Mouse (Mus musculus): ENCODE data around the gene Pfn1. TPM values are rescaled to one million over a fixed set of nuclear protein-coding genes. Genes with fewer than 3 reads are reported as not detected.

The Pfn1 gene
- polyA plus RNA-seq, 1 experiment from 2014 or later, result 1,769 TPM

DNA sequence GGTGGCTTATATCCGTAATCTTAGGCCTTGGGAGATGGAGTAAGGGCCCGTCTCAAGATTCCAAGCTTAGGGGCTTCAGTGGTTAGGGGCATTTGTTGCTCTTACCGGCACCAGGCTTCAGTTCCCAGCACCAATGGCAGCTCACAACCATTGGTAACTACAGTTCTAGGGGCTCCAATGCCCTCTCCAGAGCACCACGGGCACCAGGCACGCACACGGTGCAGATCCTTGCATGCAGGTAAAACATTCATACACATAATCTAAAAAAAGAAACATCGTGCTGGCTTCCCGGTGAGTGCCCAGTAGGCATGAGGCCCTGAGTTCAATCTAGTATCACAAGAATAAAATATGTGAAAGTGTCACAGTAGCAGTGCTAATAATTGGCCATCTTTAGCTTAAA is 8.7 kb upstream of the Pfn1 start:
- Histone ChIP-seq H3K27me3 (no peaks in the 10 kb centered on the region), H3K9ac (no peak overlapping the region), H3K27ac (replicated peaks) (no peak overlapping the region), H3K4me2 (replicated peaks) (no peak overlapping the region), H3K4me3 (replicated peaks) (no peak overlapping the region), H3K4me1 (peaks cover 21% of the 10 kb centered on the region), H3K36me3 (peaks cover 56% of the 10 kb centered on the region), H3K9me3 (replicated peaks) (no peaks in the 10 kb centered on the region)
- no peak for ATAC-seq (ENCODE audit: insufficient number of reproducible peaks, low FRiP score, low TSS enrichment, low read depth)
- WGBS, result 91% methylated on average over 8 of the region's 8 CpGs

DNA sequence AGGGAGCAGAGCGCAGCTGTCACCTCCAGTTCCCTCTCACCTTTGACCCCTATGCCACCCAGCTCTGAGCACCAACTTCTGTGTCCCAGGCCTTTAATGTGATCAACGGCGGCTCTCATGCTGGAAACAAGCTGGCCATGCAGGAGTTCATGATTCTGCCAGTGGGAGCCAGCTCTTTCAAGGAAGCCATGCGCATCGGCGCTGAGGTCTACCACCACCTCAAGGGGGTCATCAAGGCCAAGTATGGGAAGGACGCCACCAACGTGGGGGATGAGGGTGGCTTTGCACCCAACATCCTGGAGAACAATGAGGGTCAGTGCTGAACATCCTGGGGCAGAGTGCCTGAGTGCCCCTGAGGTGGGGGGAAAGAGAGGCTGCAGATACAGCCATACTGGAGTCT is 6.1 kb upstream of the Pfn1 start:
- Histone ChIP-seq H3K4me2 (replicated peaks) (no peak overlapping the region), H3K9ac (no peak overlapping the region), H3K9me3 (replicated peaks) (no peaks in the 10 kb centered on the region), H3K27ac (replicated peaks) (no peak overlapping the region), H3K4me3 (replicated peaks) (no peak overlapping the region), H3K4me1 (peaks cover 31% of the 10 kb centered on the region), H3K36me3 (peaks cover 49% of the 10 kb centered on the region), H3K27me3 (no peaks in the 10 kb centered on the region)
- WGBS, result 84% methylated on average over 8 of the region's 8 CpGs
- no peak for ATAC-seq (ENCODE audit: insufficient number of reproducible peaks, low FRiP score, low TSS enrichment, low read depth)

DNA sequence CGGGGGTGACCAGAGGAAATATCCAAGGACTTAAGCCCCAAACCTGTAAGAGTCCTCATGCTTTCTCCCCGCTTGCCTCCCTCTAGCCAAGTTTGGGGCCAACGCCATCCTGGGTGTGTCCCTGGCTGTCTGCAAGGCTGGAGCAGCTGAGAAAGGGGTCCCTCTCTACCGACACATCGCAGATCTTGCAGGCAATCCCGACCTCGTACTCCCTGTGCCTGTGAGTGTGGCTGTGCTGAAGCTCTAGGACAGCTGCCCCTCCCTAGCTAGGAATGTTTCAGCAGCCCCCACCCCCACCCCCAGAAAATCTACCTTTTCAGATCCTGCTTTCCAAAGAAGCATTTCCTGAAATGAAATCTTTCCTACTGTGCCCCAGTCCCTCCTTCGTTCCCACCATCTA is 4.5 kb upstream of the Pfn1 start:
- H3K27ac ChIP-seq (replicated peaks), result 0 out of 2 replicates have a peak overlapping the region, but pooled peaks have one; percentile 0
- peaks cover 33% of the 10 kb centered on the region for H3K36me3 ChIP-seq
- no peaks in the 10 kb centered on the region for H3K27me3 ChIP-seq
- WGBS, result 58% methylated on average over 8 of the region's 8 CpGs
- H3K9me3 ChIP-seq (replicated peaks), result no peaks in the 10 kb centered on the region
- no peak for ATAC-seq (ENCODE audit: insufficient number of reproducible peaks, low FRiP score, low TSS enrichment, low read depth)
- peaks cover 32% of the 10 kb centered on the region for H3K4me1 ChIP-seq
- H3K4me2 ChIP-seq (replicated peaks), result no peak overlapping the region
- no peak overlapping the region for H3K9ac ChIP-seq
- no peak overlapping the region for H3K4me3 ChIP-seq (replicated peaks)

DNA sequence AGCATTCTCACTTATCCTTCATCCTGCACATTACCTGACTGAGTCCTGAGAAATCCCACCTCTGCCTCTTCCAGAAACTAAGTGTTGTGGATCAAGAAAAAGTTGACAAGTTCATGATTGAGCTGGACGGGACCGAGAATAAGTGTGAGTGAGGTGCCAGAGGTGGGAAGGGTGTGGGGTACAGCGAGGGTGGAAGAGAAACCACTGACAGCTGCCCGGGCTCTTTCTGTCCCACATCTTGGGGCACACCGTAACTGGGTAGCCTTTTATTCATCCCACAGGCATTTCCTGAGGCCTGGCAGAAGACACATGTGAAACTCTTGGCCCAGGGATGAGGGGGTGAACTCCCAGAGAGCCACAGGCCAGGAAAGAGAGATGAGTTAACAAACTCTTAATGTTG is 4.1 kb upstream of the Pfn1 start:
- 66% methylated on average over 5 of the region's 5 CpGs for WGBS
- Histone ChIP-seq H3K27ac (replicated peaks) (0 out of 2 replicates have a peak overlapping the region, but pooled peaks have one; percentile 0), H3K9me3 (replicated peaks) (no peaks in the 10 kb centered on the region), H3K4me1 (peaks cover 32% of the 10 kb centered on the region), H3K4me2 (replicated peaks) (0 out of 2 replicates have a peak overlapping the region, but pooled peaks have one; percentile 6), H3K9ac (0 out of 2 replicates have a peak overlapping the region, but pooled peaks have one; percentile 1), H3K27me3 (no peaks in the 10 kb centered on the region), H3K36me3 (peaks cover 29% of the 10 kb centered on the region), H3K4me3 (replicated peaks) (no peak overlapping the region)
- no peak for ATAC-seq (ENCODE audit: insufficient number of reproducible peaks, low FRiP score, low TSS enrichment, low read depth)

DNA sequence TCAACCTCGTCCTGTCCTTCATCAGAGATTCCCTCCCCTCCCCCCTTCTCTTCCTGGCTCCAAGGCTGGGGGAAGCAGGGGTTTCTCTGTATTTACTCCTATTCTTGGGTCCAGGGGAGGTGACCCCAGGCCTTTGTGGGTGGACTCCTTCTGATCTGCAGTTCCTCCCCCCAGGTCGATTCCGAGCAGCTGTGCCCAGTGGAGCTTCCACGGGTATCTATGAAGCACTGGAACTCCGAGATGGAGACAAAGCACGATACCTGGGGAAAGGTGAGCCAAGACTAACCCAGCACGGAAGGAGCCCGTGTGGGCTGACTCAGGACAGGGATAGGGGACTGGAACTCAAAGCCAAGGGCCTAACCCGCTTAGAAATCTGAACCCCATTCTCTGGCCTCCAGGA is 3.5 kb upstream of the Pfn1 start:
- no peaks in the 10 kb centered on the region for H3K9me3 ChIP-seq (replicated peaks)
- peak overlapping the region; percentile 5; the same call in 1 of the 2 replicates for H3K4me3 ChIP-seq (replicated peaks)
- peaks cover 33% of the 10 kb centered on the region for H3K4me1 ChIP-seq
- 49% methylated on average over 9 of the region's 9 CpGs for WGBS
- H3K27me3 ChIP-seq, result no peaks in the 10 kb centered on the region
- no peak overlapping the region for H3K9ac ChIP-seq
- H3K4me2 ChIP-seq (replicated peaks), result peak overlapping the region; percentile 6; the same call in 1 of the 2 replicates
- peaks cover 24% of the 10 kb centered on the region for H3K36me3 ChIP-seq
- no peak overlapping the region for H3K27ac ChIP-seq (replicated peaks)
- ATAC-seq (ENCODE audit: insufficient number of reproducible peaks, low FRiP score, low TSS enrichment, low read depth), result no peak

DNA sequence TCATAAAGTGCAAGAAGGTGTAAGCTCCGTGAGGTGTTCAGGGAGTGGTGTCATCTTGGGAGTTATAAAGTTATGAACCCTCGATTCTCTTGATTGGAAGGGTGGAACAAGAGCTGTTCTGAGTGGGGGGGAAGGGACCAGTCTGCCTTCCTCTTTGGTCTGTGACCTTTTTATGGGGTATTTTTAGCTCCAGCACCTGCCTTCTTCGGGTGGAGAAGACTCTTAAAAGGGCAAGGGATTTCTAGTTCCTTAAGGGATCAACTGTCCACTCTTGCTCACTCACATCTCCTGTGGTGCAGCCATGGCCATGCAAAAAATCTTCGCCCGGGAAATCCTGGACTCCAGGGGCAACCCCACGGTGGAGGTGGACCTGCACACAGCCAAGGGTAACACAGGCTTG is 3.1 kb upstream of the Pfn1 start:
- H3K36me3 ChIP-seq, result peaks cover 21% of the 10 kb centered on the region
- no peak overlapping the region for H3K9ac ChIP-seq
- H3K9me3 ChIP-seq (replicated peaks), result no peaks in the 10 kb centered on the region
- H3K27ac ChIP-seq (replicated peaks), result peak overlapping the region; percentile 99; the same call in 1 of the 2 replicates
- no peak for ATAC-seq (ENCODE audit: insufficient number of reproducible peaks, low FRiP score, low TSS enrichment, low read depth)
- H3K4me2 ChIP-seq (replicated peaks), result no peak overlapping the region
- H3K27me3 ChIP-seq, result no peaks in the 10 kb centered on the region
- peaks cover 38% of the 10 kb centered on the region for H3K4me1 ChIP-seq
- WGBS, result 46% methylated on average over 6 of the region's 6 CpGs
- H3K4me3 ChIP-seq (replicated peaks), result peak overlapping the region; percentile 5; the same call in 1 of the 2 replicates

DNA sequence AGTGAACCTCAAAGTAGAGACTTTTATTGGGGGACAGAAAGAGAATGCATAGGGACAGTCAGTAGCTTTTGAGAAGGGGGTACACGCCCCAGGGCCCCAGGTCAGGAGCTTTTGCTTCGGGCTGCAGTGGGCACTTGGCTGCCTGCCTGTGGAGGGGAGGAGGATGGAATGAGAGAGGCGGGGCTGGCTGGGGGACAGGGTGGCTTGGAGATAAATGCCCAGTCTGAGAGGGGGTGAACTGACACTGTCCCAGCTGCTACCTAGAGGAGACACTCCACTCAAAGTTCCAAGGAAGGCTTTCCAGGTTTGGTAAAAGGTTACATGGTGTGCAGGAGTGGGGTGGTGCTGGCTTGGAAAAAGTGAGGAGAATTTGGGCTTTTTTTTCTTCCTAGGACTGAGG is 2.5 kb upstream of the Pfn1 start, which contains the start of gene Eno3:
Gene Eno3, plus strand, starts transcription at position 239 of the 400 bp plus-strand sequence.
- Histone ChIP-seq H3K27me3 (no peaks in the 10 kb centered on the region), H3K4me1 (peaks cover 44% of the 10 kb centered on the region), H3K27ac (replicated peaks) (peak within 1 kb of the TSS; percentile 99), H3K9ac (peak within 1 kb of the TSS; percentile 29), H3K4me2 (replicated peaks) (peak within 1 kb of the TSS; percentile 91), H3K9me3 (replicated peaks) (no peaks in the 10 kb centered on the region), H3K4me3 (replicated peaks) (peak within 1 kb of the TSS; percentile 100), H3K36me3 (peaks cover 21% of the 10 kb centered on the region)
- 14% methylated on average over 3 of the region's 3 CpGs for WGBS
- no peak for ATAC-seq (ENCODE audit: insufficient number of reproducible peaks, low FRiP score, low TSS enrichment, low read depth)

DNA sequence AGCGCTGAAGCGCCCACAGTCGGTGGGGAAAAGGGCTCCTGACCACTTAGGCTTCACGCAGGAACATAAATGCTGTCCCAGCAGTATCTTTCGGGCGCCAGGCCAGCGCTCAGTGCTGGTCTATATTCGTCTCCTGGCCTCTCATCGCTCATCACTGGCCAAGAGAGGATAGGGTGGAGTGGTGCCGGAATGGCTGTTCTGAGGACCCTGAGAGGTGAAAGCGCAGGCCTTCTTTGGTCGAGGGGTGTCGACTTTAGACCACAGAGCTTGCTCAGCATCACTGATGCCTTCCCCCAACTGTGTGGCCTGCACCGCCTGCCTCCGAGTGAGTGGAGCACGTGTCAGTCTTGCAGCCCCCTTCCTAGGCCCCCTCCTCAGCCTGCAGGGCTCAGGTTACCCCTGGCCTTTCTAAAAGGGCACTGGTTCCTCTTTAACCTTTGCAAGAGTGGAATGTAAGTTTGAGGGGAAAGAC is 2.0 kb upstream of the Pfn1 start:
- Histone ChIP-seq H3K4me1 (peaks cover 48% of the 10 kb centered on the region), H3K36me3 (peaks cover 18% of the 10 kb centered on the region; the same call in 1 of the 2 replicates), H3K4me2 (replicated peaks) (peak overlapping the region; percentile 91), H3K4me3 (replicated peaks) (peak overlapping the region; percentile 100), H3K27me3 (no peaks in the 10 kb centered on the region), H3K9me3 (replicated peaks) (no peaks in the 10 kb centered on the region), H3K27ac (replicated peaks) (peak overlapping the region; percentile 99), H3K9ac (peak overlapping the region; percentile 29)
- ATAC-seq (ENCODE audit: insufficient number of reproducible peaks, low FRiP score, low TSS enrichment, low read depth), result peak; percentile 24; the same call in 1 of the 2 replicates
- WGBS, result 6% methylated on average over 16 of the region's 16 CpGs

DNA sequence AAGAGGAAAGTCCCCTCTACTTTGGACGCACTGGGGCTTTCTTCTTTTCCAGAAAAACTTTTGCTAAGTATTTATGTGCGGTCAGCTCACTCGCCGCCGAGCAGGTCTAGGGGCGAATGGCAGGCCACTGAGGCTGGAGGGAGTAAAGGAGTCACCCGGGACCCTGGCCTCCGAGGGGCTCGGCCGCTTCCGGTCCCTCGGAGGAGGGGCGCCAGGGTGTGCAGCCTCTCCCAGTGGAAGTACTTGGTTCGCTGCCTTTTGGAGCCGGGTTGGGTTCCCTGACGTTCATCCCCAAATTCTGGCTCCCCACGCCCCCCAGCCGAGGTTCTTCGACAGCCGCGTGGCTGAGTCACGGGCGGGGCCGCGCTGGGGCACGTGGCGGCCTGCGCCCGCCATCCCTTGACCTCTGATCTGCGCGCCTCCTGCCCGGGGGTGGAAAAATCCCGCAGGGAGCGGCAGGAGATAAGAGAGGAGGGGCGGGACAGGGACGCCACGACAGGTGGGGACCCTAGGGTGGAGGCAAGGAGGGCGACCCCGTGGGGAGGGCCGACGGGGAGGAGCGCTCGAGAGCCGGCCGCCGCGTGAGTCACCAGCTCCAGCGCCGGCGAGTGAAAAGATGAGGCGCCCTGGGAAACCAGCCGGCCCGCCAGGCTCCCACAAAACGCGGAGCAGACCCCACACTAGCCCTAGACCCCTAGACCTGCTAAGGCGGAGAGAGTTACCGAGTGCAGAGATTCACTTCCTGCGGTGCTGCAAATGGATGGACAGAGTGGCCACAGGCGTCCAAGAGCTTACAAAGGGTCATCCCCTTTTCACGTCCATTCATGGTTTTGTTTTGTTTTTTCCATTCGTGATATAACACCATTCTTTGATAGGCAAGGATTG is 1.4 kb upstream of the Pfn1 start:
- under 1% methylated on average over 61 of the region's 61 CpGs for WGBS
- Histone ChIP-seq H3K27me3 (no peaks in the 10 kb centered on the region), H3K4me3 (replicated peaks) (peak overlapping the region; percentile 100), H3K9ac (peak overlapping the region; percentile 29), H3K9me3 (replicated peaks) (no peaks in the 10 kb centered on the region), H3K4me2 (replicated peaks) (peak overlapping the region; percentile 91), H3K4me1 (peaks cover 55% of the 10 kb centered on the region), H3K27ac (replicated peaks) (peak overlapping the region; percentile 99), H3K36me3 (peaks cover 21% of the 10 kb centered on the region)
- ATAC-seq (ENCODE audit: insufficient number of reproducible peaks, low FRiP score, low TSS enrichment, low read depth), result peak; percentile 27; the same call in 1 of the 2 replicates

DNA sequence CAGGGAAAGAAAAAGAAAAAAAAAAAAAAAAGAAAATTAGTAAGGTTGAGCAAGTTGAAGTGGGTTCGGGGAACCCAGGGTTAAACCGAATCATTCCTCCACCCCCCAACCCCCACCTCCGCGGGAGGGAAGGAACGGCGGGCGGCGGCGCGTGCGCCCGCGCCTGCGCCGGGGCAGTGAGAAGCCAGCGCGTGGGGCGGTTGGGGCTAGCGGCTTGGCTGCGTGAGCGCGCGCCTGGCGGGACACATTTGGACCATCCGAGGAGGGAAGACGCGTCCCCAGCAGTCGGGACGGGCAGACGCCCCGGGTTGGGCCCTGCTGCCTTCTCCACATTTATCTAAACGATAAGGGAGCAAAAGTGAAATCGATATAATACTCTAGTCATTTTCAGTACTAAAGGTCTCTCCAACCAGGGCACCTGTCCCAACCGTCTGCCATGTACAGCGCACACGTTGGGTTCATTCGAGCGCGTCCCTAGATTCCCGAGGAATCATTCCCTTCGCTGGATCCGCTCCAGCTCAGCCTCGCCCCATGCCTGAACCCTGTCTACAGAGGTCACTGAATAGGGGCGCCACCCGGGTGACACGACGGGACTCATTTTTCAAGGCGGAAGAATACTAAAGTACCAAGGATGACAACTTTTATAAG is 603 bp upstream of the Pfn1 start:
- Histone ChIP-seq H3K4me1 (peaks cover 60% of the 10 kb centered on the region), H3K27ac (replicated peaks) (peak overlapping the region; percentile 99), H3K9me3 (replicated peaks) (no peaks in the 10 kb centered on the region), H3K4me3 (replicated peaks) (peak overlapping the region; percentile 100), H3K36me3 (peaks cover 24% of the 10 kb centered on the region), H3K27me3 (no peaks in the 10 kb centered on the region), H3K9ac (peak overlapping the region; percentile 29), H3K4me2 (replicated peaks) (peak overlapping the region; percentile 91)
- under 1% methylated on average over 48 of the region's 48 CpGs for WGBS
- peak; percentile 76 for ATAC-seq (ENCODE audit: insufficient number of reproducible peaks, low FRiP score, low TSS enrichment, low read depth)
